Mouse (Mus musculus) fat pad, adult 2 months (tissue): ENCODE data around the gene 4930564D02Rik.

Source experiments
- DNase-seq: peaks from one replicate; pipeline ENCODE4 v3.0.0-alpha.2; 2011; ENCODE audit warnings: low read depth, low spot score; ENCODE audit errors: extremely low read depth

Gene 4930564D02Rik

GRCm38 (mm10) chr3:105058627-105059513, 7.8 kb upstream of the 4930564D02Rik start:
- DNase-seq = no peak

DNA sequence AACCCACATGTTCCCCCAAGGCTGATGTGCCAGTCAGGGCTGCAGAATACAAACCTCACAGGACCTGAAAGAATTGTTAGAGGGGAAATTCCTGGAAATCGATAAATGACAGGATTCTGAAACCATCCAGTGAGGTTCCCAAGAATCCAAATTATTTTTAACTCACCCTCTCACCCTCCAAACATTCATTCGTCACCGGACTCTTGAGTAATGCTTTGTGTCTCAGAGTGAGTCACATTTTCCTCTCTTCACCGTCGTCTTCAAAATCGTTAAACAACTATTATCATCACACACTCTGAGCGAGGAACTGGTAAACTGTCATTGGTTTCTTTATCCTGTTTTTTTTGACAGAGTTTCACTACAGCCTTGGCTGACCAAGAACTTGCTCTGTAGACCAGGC, 6.7 kb upstream of the 4930564D02Rik start:
- DNase-seq = no peak

DNA sequence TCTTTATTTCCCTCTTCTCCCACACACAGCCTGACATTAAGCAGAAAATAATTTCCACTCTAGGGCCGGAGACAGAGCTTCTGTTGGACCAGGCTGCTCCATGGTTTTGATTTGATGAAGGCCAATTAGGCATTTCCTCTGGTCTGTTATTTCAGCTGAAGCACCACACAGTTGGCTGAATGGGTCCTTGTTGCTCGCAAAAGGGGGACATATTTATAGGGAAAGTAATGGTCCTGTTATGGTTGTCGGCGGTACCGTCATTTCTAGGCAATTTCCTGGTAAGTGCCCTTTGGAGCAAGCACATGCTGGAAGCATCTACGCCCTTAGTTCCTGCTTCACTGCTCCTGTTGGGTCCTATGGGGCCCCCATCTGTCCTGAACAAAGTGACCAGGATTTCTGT, 5.7 kb upstream of the 4930564D02Rik start:
- DNase-seq = no peak

DNA sequence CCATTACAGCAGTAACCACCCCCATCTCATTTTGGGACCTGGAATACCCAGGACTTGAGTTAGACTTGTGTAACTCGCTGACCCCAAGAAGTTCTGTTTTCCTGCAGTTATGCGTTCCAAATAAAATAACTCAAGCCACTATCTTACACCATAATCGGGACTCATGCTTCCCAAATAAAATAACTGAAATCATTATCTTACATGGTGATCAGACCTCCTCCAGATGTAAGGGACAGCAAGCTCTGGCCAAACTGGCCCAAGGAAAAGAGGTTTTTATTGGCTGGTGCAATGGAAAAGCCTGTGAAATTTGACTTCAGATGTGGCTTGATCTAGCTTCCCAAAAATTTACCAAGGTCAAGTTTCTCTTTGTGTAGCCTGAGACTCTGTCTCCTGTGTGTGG, 5.1 kb upstream of the 4930564D02Rik start:
- DNase-seq = no peak

GRCm38 (mm10) chr3:105061991-105062390, 4.7 kb upstream of the 4930564D02Rik start:
- no peak for DNase-seq

GRCm38 (mm10) chr3:105062676-105063075, 4.0 kb upstream of the 4930564D02Rik start:
- DNase-seq = no peak

DNA sequence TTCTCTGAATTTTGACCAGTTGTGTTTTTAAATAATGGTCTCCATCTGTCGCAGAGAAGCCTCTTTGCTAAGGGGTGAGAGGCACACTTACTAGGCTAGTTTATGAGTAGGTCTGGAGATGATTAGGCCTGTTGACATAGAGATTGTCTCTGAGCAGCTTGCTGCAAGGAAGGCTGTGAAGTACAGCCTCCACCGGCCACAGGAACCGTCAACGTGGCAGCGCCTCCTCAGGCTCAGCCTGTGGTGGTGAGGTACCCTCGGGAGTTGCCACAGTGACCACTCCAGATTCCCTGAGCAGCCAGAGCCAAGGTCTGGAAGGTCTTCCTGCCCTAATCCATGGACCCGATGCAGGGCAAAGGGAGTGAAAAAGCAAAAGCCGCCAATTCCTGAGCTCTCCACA, 3.9 kb downstream of the 4930564D02Rik start:
- no peak for DNase-seq

DNA sequence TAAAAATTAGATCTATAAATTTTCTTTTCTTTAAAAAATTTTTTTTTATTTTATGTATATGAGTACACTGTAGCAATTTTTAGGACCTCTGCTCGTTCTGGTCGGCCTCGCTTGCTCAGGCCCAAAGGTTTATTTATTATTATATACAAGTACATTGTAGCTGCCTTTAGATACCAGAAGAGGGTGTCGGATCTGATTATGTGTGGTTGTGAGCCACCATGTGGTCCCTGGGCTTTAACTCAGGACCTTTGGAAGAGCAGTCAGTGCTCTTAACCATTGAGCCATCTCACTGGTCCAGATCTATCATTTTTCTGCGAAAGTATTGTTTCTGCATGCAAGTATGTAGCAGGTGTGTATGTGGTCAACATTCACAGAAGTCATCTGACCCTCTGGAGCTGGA, 4.6 kb downstream of the 4930564D02Rik start:
- DNase-seq = no peak

DNA sequence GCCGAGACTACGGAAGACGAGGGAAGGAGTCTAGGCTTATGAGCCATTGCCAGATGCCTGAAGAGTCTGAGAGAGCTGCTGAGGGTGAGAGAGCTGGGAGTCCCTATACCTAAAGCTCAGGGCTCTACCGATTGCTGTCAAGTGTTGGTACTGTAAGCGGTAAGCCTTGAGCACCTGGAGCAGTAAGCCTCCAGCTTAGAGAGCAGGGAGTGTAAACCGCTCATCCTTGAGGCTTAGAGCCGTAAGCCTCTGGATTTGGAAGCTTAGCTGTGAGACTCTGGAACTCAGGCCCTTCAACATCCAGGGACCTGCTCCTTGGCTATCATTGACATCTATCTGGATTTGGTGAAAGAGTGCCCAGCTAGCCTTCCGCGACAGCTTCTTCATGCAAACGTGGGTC, 5.9 kb downstream of the 4930564D02Rik start:
- DNase-seq = no peak

DNA sequence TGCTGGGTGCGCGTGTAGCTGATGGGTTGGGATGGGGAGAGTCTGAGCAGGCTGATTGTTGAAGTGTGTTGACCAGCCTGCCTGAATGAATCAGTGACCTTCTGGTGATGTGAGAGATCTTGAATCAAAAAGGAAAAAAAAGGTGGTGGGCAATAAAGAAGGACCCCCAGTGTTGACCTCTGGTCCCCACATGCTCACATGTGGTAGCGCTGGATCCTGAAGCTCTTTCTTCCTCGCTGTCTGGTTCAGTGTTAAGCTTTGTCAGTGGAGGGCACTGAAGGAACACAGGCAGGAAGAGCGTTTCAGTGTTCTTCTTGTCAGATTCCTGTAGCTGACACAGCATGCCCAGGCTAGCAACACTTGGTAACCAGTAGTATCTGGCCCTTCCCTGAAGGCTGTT, 9.2 kb downstream of the 4930564D02Rik start:
- DNase-seq = no peak

DNA sequence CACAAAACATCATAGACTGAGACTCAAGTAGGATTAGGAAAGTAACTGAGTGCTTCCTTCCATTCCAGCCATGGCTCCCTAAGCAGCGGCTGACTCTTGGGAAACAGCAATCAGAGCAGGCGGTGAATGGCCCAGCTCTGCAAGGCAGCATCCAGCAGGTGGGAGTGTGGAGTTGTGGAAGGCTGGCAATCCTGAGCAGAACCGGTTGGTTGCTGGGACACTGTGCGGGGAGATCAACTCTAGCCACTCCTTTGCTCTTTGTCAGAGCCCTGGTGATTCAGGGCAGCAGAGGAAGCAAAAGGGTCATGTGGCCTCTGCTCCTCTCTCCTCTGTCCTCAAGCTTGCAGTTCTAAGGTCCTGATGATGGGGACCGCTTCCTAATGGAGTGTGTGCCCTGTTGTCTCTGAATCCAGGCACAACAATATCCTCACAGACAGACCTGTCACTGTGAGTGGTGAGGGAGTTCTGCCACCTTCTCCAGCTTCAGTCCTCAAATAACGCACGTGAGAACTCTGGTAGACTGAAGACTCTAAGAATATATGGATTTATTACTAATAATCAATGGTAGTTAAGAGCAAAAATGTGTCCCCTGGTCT, 11.7 kb downstream of the 4930564D02Rik start:
- DNase-seq = no peak

- DNase-seq = no peak
Measured at GRCm38 (mm10) chr3:105087344-105087743, 20.7 kb downstream of the 4930564D02Rik start.

GRCm38 (mm10) chr3:105088638-105089037, 22.0 kb downstream of the 4930564D02Rik start:
- DNase-seq = no peak

- no peak for DNase-seq
Measured at GRCm38 (mm10) chr3:105090147-105090546, 23.5 kb downstream of the 4930564D02Rik start.

GRCm38 (mm10) chr3:105090981-105091380, 24.3 kb downstream of the 4930564D02Rik start:
- no peak for DNase-seq

GRCm38 (mm10) chr3:105092721-105093505, 26.3 kb downstream of the 4930564D02Rik start:
- no peak for DNase-seq

DNA sequence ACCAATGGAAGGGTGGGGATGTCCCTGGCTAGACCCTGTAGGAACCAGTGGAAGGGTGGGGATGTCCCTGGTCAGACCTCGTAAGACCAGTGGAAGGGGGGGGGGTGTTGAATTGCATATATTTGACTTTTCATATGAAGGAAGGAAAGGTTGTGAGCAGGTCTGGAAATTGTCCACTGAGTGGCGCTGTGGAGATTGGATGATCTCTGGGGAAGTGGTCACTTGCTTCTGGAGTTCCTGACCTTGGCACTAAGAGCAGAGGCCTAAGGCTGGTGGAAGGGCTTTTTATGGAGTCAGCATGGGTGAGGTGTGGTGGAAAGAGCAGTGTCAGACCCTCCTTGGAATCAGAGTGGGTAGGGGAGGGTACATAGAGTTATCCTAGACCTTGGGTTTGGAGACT, 27.8 kb downstream of the 4930564D02Rik start:
- DNase-seq = no peak

DNA sequence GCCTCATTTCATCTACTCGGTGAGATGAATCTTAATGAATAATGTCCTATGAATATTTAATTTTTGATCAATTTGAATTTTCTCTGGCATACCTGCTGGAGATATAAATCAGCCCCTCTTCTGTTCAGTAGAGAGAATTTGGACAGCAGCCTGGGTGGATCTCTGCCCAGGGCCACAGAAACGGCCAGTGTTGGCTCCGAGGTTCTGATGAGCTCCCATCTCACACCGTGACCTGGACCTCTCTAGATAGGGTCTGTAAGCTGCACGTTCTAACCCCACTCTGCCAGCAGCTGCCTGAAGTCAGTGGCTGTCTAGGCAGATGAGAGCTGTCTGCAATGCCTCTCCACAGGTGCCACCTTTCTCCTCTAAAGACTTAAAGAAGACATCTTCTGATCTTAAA, 28.4 kb downstream of the 4930564D02Rik start:
- no peak for DNase-seq

DNA sequence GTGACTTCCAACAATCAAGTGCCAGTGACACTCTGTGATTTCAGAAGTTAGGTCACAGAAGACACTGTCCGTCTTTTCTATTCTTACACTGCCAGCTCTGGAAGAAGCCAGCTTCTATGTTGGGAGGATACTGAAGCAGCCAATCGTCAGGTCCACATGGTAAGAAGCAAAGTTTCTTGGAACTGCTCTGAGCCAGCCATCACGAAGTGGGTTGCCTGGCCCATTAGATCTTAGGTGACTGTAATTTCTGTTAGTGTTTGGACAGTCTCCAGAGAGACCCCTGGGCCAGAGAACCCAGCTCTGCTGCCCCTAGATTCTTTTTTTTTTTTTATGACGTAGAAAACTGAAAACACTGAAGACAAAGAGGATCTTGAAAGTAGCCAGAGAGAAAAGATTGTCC, 30.9 kb downstream of the 4930564D02Rik start:
- no peak for DNase-seq

DNA sequence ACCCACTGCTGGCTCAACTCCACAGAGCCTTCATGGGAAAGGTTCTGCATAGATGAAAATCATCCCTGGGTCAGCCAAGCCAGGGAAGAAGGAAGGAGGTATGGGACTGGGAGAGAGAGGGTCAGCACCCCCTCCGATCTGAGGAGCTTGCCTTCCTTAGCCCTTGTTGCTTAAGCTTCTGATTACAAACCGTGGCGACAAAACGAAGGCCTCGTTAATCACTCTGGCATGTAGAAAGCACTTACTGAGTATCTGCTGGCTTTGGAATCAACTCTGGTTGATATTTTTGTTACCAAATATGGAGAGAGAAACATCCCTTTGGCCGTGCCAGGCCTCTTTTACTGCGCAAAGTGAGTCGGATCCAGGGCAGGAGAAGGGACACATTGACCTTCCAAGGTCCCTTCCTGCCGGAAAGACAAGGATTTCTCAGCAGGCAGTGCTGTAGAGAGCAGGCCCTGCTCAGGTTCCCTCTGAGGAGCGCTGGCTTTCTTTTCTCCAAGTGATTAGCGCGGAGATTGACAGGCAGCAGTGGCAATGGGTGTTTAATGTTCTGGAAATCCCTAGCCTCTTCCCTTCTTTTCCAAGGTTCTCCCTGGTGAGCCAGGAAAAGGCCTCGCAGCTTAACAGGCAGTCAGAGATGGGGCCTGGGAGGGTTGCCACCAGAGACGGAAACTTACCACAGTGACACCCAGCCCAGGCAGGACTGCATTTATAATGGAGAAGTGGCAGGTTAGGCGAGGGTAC, 33.1 kb downstream of the 4930564D02Rik start:
- no peak for DNase-seq

DNA sequence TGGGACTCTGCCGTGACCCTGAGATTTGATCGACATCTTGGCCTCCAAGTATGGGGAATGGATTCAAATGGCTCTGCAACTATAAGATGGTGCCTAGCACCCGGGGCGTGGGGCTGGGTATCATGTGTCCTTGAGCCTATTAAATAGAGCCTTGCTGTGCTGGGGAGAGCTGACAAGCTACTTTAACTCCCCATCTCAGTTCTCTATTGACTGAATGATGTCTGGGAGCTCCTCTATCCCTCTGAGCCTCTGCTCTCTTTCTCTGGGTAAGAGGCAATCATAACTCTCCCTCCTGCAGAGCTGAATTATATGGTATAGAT, 33.6 kb downstream of the 4930564D02Rik start:
- no peak for DNase-seq
